Mouse (Mus musculus) C2C12 (cell line): ENCODE data around the gene Nrxn1. TPM values are rescaled to one million over a fixed set of nuclear protein-coding genes. Genes with fewer than 3 reads are reported as not detected.
"Not testable (repeated sequence)": the region's sequence is repeated elsewhere in the genome, so short reads cannot be mapped to it uniquely, and the experiment has no call there.

Experiments
- H3K27me3 ChIP-seq: one replicate; pipeline ENCODE4 v1.6.1; 2011; ENCODE audit not compliant: control insufficient read depth, insufficient read depth, insufficient read length
- H3K36me3 ChIP-seq: one replicate; pipeline ENCODE4 v1.6.1; 2011; ENCODE audit not compliant: control insufficient read depth, insufficient read depth
- H3K4me3 ChIP-seq: one replicate; pipeline ENCODE4 v1.5.1; 2011; ENCODE audit warnings: mild to moderate bottlenecking, control low read depth; ENCODE audit not compliant: poor library complexity, insufficient read depth, severe bottlenecking
- H3K79me2 ChIP-seq: one replicate; pipeline ENCODE4 v1.6.1; 2011; ENCODE audit not compliant: control insufficient read depth, insufficient read depth
- H3K79me3 ChIP-seq: one replicate; pipeline ENCODE4 v1.6.1; 2011; ENCODE audit warnings: low read depth, control low read depth
- H3ac ChIP-seq: one replicate; pipeline ENCODE3; 2011; ENCODE audit warnings: low read depth; ENCODE audit not compliant: control insufficient read depth, insufficient read length
- CEBPB ChIP-seq: IDR thresholded peaks from one replicate; pipeline ENCODE4 v1.6.1; 2011; ENCODE audit warnings: low read depth, mild to moderate bottlenecking, control low read depth, moderate library complexity
- CTCF ChIP-seq: IDR thresholded peaks from one replicate; pipeline ENCODE4 v1.5.1; 2011; ENCODE audit not compliant: control insufficient read depth, insufficient read depth, insufficient read length
- FOSL1 ChIP-seq: IDR thresholded peaks from one replicate; pipeline ENCODE4 v1.8.0; 2011; ENCODE audit warnings: mild to moderate bottlenecking, low read length; ENCODE audit not compliant: poor library complexity, insufficient read depth, severe bottlenecking
- MAX ChIP-seq: IDR thresholded peaks from one replicate; pipeline ENCODE4 v1.6.1; 2011; ENCODE audit warnings: mild to moderate bottlenecking, control low read depth
- MYOD1 ChIP-seq: IDR thresholded peaks from one replicate; pipeline ENCODE4 v1.6.1; 2011; ENCODE audit warnings: low read depth; ENCODE audit not compliant: control insufficient read depth, insufficient read length
- MYOG ChIP-seq: IDR thresholded peaks from one replicate; pipeline ENCODE4 v1.6.1; 2011; ENCODE audit not compliant: control insufficient read depth, insufficient read length; ENCODE audit errors: extremely low read depth
- USF1 ChIP-seq: IDR thresholded peaks from one replicate; pipeline ENCODE4 v1.6.1; 2011; ENCODE audit warnings: low read depth, mild to moderate bottlenecking, control low read depth, moderate library complexity
- polyA plus RNA-seq: library from polyadenylated mRNA; unstranded; fragments of >200 nt; fragmentation: generic; extraction: Trizol; gene quantifications from one replicate; pipeline ENCODE4 v1.2.1, GENCODE M21; 2012; ENCODE audit warnings: missing spikeins

Gene Nrxn1
- polyA plus RNA-seq, 1 experiment = 0.22 TPM

DNA sequence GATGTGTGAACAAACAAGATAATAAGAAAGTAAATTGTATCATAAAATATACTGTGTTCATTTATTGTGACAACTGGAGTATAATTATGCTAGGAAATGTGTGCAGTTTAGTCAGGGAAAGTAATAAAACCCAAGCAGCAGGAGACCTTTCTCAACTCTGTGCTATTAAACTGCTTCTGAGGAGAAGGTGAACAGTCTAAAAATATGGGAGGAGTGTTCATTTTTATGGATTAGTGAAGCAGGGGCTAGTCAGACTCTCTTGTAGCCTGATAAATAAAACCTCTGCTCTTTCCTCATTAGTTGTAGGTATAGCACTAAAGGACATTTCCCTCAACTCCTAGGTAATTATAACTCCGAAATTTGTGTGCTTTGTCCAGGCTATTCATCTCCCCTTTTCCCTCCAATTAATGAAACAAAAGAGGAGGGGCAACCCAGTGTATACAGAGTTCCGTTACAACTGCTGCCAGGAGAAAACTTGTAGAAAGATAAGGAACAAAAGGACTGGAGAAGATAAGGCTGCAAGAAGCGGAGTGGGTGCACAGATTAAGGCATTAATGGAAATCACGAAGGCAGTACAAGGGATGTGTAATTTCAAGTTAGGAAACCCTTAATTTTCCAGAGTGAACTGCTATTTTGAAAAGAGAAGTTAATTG, 548.8 kb downstream of the Nrxn1 start:
- no peak for TF ChIP-seq MAX
- H3K36me3 ChIP-seq = no peaks in the 10 kb centered on the region
- no peaks in the 10 kb centered on the region for H3K79me3 ChIP-seq
- H3K79me2 ChIP-seq = no peaks in the 10 kb centered on the region
- H3K4me3 ChIP-seq = no peak overlapping the region
- H3K27me3 ChIP-seq = no peaks in the 10 kb centered on the region
- no peak overlapping the region for H3ac ChIP-seq

DNA sequence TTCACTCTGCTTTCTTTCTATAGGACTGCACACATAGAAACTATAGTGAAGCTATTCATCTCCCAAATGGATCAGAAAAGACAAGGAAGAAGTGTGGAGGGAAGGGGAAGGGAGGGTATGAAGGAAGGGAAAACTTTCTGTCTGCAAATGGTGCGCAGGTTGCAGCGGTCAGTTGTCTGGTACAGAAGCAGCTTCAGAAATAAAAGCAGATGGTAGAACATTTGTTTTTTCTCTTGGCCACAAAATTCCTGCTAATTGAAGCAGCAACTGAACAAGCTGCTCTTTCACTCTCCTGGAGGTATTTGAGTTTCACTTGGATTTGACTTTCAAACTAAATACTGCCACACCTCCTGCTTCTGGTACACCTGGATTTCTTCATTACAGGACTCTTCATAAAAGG, 561.4 kb downstream of the Nrxn1 start:
- Histone ChIP-seq H3K79me3 (no peaks in the 10 kb centered on the region), H3K4me3 (no peak overlapping the region), H3ac (no peak overlapping the region), H3K79me2 (no peaks in the 10 kb centered on the region), H3K36me3 (no peaks in the 10 kb centered on the region), H3K27me3 (no peaks in the 10 kb centered on the region)
- TF ChIP-seq CTCF (no peak), MYOG (no peak), FOSL1 (no peak), MAX (no peak), USF1 (no peak), MYOD1 (no peak)

DNA sequence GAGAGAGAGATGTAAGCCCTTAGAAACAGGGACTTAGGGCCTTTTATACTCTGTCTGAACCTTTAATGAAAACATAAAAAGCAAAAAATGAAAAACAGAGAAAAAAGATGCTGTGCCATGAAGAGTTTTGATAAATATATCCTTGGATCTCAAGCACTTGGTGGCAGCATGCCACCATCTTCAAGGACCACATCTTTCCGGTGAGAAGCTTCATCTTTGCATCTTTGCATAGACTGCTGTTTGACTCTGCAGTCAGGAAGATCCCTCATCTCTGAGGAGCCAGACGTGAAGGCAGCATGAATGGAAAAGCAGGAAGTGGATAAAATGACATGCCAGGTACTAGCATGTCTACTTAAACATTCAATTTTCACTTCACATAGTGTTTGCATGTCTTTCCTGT, 586.8 kb downstream of the Nrxn1 start:
- H3K27me3 ChIP-seq = no peaks in the 10 kb centered on the region
- no peaks in the 10 kb centered on the region for H3K79me3 ChIP-seq
- no peaks in the 10 kb centered on the region for H3K36me3 ChIP-seq
- no peak overlapping the region for H3ac ChIP-seq
- no peak overlapping the region for H3K4me3 ChIP-seq
- H3K79me2 ChIP-seq = no peaks in the 10 kb centered on the region
- no peak for TF ChIP-seq MYOG

DNA sequence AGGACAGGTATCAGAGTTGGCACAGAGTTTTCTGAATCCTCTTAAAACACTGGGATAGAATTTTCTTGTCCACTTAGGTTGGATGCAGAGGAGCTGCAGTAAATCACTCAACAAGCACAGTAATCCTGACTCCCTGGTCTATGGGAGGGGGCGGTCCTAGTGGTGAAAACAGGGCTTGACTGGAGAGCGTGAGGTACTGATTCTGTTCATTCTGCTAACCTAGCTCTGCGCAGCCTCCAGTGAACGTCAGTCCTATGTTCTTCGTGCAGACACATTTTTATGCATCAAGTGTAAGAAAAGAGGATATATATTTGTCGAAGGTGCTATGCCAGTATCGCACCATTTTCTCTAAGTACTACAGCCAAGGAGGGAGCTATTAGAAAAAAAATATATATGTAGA, 588.9 kb downstream of the Nrxn1 start:
- not testable (repeated sequence) for H3K36me3 ChIP-seq, H3K79me2 ChIP-seq, H3K4me3 ChIP-seq, H3K79me3 ChIP-seq, H3K27me3 ChIP-seq, H3ac ChIP-seq

DNA sequence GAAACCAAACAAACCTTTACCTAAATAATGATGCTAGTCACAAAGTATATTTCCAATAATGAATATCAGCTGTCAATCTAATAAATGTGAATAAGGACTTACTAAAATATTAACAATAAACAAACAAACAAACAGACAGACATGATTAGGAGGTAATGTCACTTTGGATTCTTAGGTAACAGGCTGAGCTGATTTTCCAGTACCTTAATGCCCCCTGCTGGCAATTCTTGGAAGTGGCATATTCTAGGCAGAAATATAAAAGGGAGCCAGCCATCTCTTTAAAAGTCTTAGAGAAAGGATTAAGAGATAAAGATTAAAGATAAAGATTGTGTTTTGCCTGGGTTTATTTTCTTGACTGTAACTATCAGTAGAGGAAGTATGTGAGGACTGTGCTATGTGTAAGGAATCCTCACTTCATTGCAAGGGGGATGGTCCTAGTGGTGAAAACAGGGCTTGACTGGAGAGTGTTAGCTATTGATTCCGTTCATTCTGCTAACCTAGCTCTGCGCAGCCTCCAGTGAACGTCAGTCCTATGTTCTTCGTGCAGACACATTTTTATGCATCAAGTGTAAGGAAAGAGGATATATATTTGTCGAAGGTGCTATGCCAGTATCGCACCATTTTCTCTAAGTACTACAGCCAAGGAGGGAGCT, 591.7 kb downstream of the Nrxn1 start:
- no peaks in the 10 kb centered on the region for H3K27me3 ChIP-seq
- TF ChIP-seq FOSL1 (no peak), CEBPB (no peak), CTCF (no peak), MYOD1 (no peak), USF1 (no peak), MAX (no peak), MYOG (no peak)
- no peaks in the 10 kb centered on the region for H3K79me3 ChIP-seq
- H3ac ChIP-seq = no peak overlapping the region
- H3K4me3 ChIP-seq = no peak overlapping the region
- H3K79me2 ChIP-seq = no peaks in the 10 kb centered on the region
- H3K36me3 ChIP-seq = no peaks in the 10 kb centered on the region

DNA sequence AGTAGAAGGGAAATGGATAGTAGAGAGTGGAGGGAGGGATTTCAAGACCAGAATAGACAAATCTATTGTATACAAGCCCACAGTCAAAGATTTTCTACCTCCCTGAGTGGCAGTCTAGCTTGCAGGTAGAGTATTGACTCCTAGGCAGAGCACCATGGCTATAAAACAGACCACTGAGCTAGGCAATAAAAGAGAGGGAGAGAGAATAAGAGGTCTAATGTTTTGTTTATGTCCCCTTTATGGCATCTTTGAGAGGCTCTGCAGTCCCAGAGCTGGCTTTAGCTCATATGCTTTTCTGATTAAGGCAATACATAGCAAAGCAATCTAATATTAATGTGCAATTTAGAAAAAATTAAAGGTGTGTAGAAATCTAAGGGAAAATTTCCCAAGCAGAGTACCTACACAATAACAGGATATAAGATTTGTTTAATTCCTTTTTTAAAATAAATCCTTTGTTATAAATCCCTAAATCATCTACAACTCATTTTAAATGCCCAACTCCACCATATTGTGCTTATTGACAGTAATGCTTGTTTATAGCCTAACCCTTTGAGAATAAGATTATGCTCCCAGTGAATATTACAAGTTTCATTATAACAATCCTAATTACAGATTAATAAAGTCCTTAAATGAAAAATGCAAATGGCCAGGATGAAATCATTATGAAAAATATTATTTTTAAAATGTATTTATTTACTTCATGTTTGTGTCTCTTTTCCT, 613.2 kb downstream of the Nrxn1 start:
- no peaks in the 10 kb centered on the region for H3K79me2 ChIP-seq
- TF ChIP-seq MAX = no peak
- no peak for TF ChIP-seq USF1
- no peak for TF ChIP-seq MYOD1
- TF ChIP-seq CTCF = no peak
- TF ChIP-seq FOSL1 = no peak
- no peak for TF ChIP-seq MYOG
- TF ChIP-seq CEBPB = no peak
- no peaks in the 10 kb centered on the region for H3K36me3 ChIP-seq
- no peak overlapping the region for H3ac ChIP-seq
- H3K79me3 ChIP-seq = no peaks in the 10 kb centered on the region
- no peak overlapping the region for H3K4me3 ChIP-seq
- H3K27me3 ChIP-seq = no peaks in the 10 kb centered on the region
